Mouse (Mus musculus): Measurements from ENCODE around the gene Tmem190. TPM values are rescaled to one million over a fixed set of nuclear protein-coding genes. Genes with fewer than 3 reads are reported as not detected.

Tmem190 gene
- polyA plus RNA-seq, 1 experiment from 2014 or later = not detected

Other genes starting within 250 kb of the Tmem190 start
- 4.9 and 6.7 TPM in 2 replicates for gene Syt5, start 235.4 kb upstream of the Tmem190 start, polyA plus RNA-seq (2016; fragmentation: Nextera tagmentation; extraction: Ambion mirVana)
- 0.06 TPM in 1 of 2 replicates, not detected in the other for gene Ptprh, start 178.9 kb upstream of the Tmem190 start, polyA plus RNA-seq (2016; fragmentation: Nextera tagmentation; extraction: Ambion mirVana)
- gene Tmem86b, start 151.5 kb upstream of the Tmem190 start, polyA plus RNA-seq (2016; fragmentation: Nextera tagmentation; extraction: Ambion mirVana) = 1.6 and 2.1 TPM in 2 replicates
- 8.0 and 9.2 TPM in 2 replicates for gene Ppp6r1, start 123.9 kb upstream of the Tmem190 start, polyA plus RNA-seq (2016; fragmentation: Nextera tagmentation; extraction: Ambion mirVana)
- gene Hspbp1, start 97.9 kb upstream of the Tmem190 start, polyA plus RNA-seq (2016; fragmentation: Nextera tagmentation; extraction: Ambion mirVana) = 135 and 137 TPM in 2 replicates
- 2.2 TPM in 2 replicates for gene Brsk1, start 92.3 kb upstream of the Tmem190 start, polyA plus RNA-seq (2016; fragmentation: Nextera tagmentation; extraction: Ambion mirVana)
- gene Tmem150b, start 57.7 kb upstream of the Tmem190 start, polyA plus RNA-seq (2016; fragmentation: Nextera tagmentation; extraction: Ambion mirVana) = 0.11 and 0.20 TPM in 2 replicates
- gene Kmt5c, start 42.8 kb upstream of the Tmem190 start, polyA plus RNA-seq (2016; fragmentation: Nextera tagmentation; extraction: Ambion mirVana) = 98.9 and 101 TPM in 2 replicates
- gene Cox6b2, start 29.8 kb upstream of the Tmem190 start, polyA plus RNA-seq (2016; fragmentation: Nextera tagmentation; extraction: Ambion mirVana) = 40.4 and 44.2 TPM in 2 replicates
- not detected in 2 replicates for gene Fam71e2, start 11.6 kb upstream of the Tmem190 start, polyA plus RNA-seq (2016; fragmentation: Nextera tagmentation; extraction: Ambion mirVana)
- gene Il11, start 78 bp upstream of the Tmem190 start, polyA plus RNA-seq (2016; fragmentation: Nextera tagmentation; extraction: Ambion mirVana) = not detected in 2 replicates
- gene Tmem238, start 6.7 kb downstream of the Tmem190 start, polyA plus RNA-seq (2016; fragmentation: Nextera tagmentation; extraction: Ambion mirVana) = 3.9 and 4.4 TPM in 2 replicates
- 374 and 397 TPM in 2 replicates for gene Rpl28, start 9.9 kb downstream of the Tmem190 start, polyA plus RNA-seq (2016; fragmentation: Nextera tagmentation; extraction: Ambion mirVana)
- 399 and 408 TPM in 2 replicates for gene Ube2s, start 29.7 kb downstream of the Tmem190 start, polyA plus RNA-seq (2016; fragmentation: Nextera tagmentation; extraction: Ambion mirVana)
- 0.47 and 0.79 TPM in 2 replicates for gene Shisa7, start 61.8 kb downstream of the Tmem190 start, polyA plus RNA-seq (2016; fragmentation: Nextera tagmentation; extraction: Ambion mirVana)
- 2.6 and 2.9 TPM in 2 replicates for gene Isoc2b, start 87.3 kb downstream of the Tmem190 start, polyA plus RNA-seq (2016; fragmentation: Nextera tagmentation; extraction: Ambion mirVana)
- 0.73 and 1.0 TPM in 2 replicates for gene Isoc2a, start 94.2 kb downstream of the Tmem190 start, polyA plus RNA-seq (2016; fragmentation: Nextera tagmentation; extraction: Ambion mirVana)
- 0.12 and 0.22 TPM in 2 replicates for gene Gm36210, start 123.6 kb downstream of the Tmem190 start, polyA plus RNA-seq (2016; fragmentation: Nextera tagmentation; extraction: Ambion mirVana)
- gene Zfp628, start 132.3 kb downstream of the Tmem190 start, polyA plus RNA-seq (2016; fragmentation: Nextera tagmentation; extraction: Ambion mirVana) = 4.1 and 4.2 TPM in 2 replicates
- gene Nat14, start 139.1 kb downstream of the Tmem190 start, polyA plus RNA-seq (2016; fragmentation: Nextera tagmentation; extraction: Ambion mirVana) = 8.1 and 8.3 TPM in 2 replicates
- gene Ssc5d, start 142.8 kb downstream of the Tmem190 start, polyA plus RNA-seq (2016; fragmentation: Nextera tagmentation; extraction: Ambion mirVana) = 1.2 and 1.3 TPM in 2 replicates
- 0.11 TPM in 1 of 2 replicates, not detected in the other for gene Sbk2, start 181.5 kb downstream of the Tmem190 start, polyA plus RNA-seq (2016; fragmentation: Nextera tagmentation; extraction: Ambion mirVana)
- 0.10 TPM in 1 of 2 replicates, not detected in the other for gene Sbk3, start 188.2 kb downstream of the Tmem190 start, polyA plus RNA-seq (2016; fragmentation: Nextera tagmentation; extraction: Ambion mirVana)
- 27.3 and 28.7 TPM in 2 replicates for gene Zfp579, start 213.2 kb downstream of the Tmem190 start, polyA plus RNA-seq (2016; fragmentation: Nextera tagmentation; extraction: Ambion mirVana)
- gene Zfp524, start 231.5 kb downstream of the Tmem190 start, polyA plus RNA-seq (2016; fragmentation: Nextera tagmentation; extraction: Ambion mirVana) = 8.4 and 9.4 TPM in 2 replicates
- gene Fiz1, start 231.8 kb downstream of the Tmem190 start, polyA plus RNA-seq (2016; fragmentation: Nextera tagmentation; extraction: Ambion mirVana) = 54.0 and 54.1 TPM in 2 replicates
- gene Gm44973, start 232.6 kb downstream of the Tmem190 start, polyA plus RNA-seq (2016; fragmentation: Nextera tagmentation; extraction: Ambion mirVana) = 1.0 and 1.1 TPM in 2 replicates
- gene Zfp865, start 237.4 kb downstream of the Tmem190 start, polyA plus RNA-seq (2016; fragmentation: Nextera tagmentation; extraction: Ambion mirVana) = 5.1 and 5.7 TPM in 2 replicates
- 4.7 and 6.6 TPM in 2 replicates for gene Ccdc106, start 237.6 kb downstream of the Tmem190 start, polyA plus RNA-seq (2016; fragmentation: Nextera tagmentation; extraction: Ambion mirVana)

Data from forebrain, embryonic 10.5 days (tissue).